8 mouse cellular contexts compared by ENCODE assay signal in genomic region chr8:48842991-48843930, GRCm38 (mm10). TPM values are rescaled to one million over a fixed set of nuclear protein-coding genes. Genes with fewer than 3 reads are reported as not detected.
A peak's percentile ranks its signal among the peaks of the same experiment; 100 is the strongest.
DNase-seq lines count a peak whose midpoint lies in the region; ATAC-seq and TF ChIP-seq lines count a peak whose summit lies in the region.

No protein-coding gene starts in this region.

- peaks cover 20% of the 10 kb centered on the region for H3K4me1 ChIP-seq in megakaryocyte, embryonic 14.5 days
- H3K4me1 ChIP-seq in embryonic fibroblast, embryonic 13.5 days (ENCODE audit: control insufficient read depth, insufficient read depth, low read length): no peaks in the 10 kb centered on the region
- peaks cover 12% of the 10 kb centered on the region for H3K4me1 ChIP-seq in heart, embryonic 16.5 days (ENCODE audit: control insufficient read depth, insufficient read depth, low read length)
- H3K4me1 ChIP-seq in lung, postnatal 0 days (ENCODE audit: insufficient read depth, low read depth, low read length): 0 out of 2 replicates have a peak, but pooled peaks cover 3% of the 10 kb centered on the region

- peak overlapping the region; percentile 95 for H3K4me2 ChIP-seq in heart, embryonic 16.5 days (ENCODE audit: low read depth, low read length)
- H3K4me2 ChIP-seq in lung, postnatal 0 days (replicated peaks; ENCODE audit: low read depth, low read length): peak overlapping the region; percentile 81

- DNase-seq in kidney, postnatal 36 days: peak; percentile 23 to 55
- DNase-seq in lung, postnatal 0 days (ENCODE audit: low spot score): peak; percentile 24
- peak; percentile 20 for DNase-seq in right cerebral cortex, adult 18-20 months
- DNase-seq in spleen, postnatal 14 days (ENCODE audit: low spot score in 2 of 2): no peak

- no peak for ATAC-seq in megakaryocyte, adult 5-6 weeks (ENCODE audit: poor library complexity, severe bottlenecking)
- peak; percentile 68 for ATAC-seq in heart, embryonic 16.5 days (replicated peaks; ENCODE audit: extremely low read depth, insufficient read depth, low FRiP score)
- peak; percentile 65 for ATAC-seq in lung, postnatal 0 days

- H3K9me3 ChIP-seq in megakaryocyte, embryonic 14.5 days: no peaks in the 10 kb centered on the region
- no peaks in the 10 kb centered on the region for H3K9me3 ChIP-seq in heart, embryonic 16.5 days (replicated peaks; ENCODE audit: control insufficient read depth, low read length)
- H3K9me3 ChIP-seq in lung, postnatal 0 days (ENCODE audit: low read length): no peaks in the 10 kb centered on the region

- H3K4me3 ChIP-seq in megakaryocyte, embryonic 14.5 days (replicated peaks): peak overlapping the region; percentile 94
- H3K4me3 ChIP-seq in embryonic fibroblast, embryonic 13.5 days (ENCODE audit: insufficient read depth, low read length): peak overlapping the region; percentile 94
- peak overlapping the region; percentile 84 for H3K4me3 ChIP-seq in heart, embryonic 16.5 days (ENCODE audit: low read length)
- peak overlapping the region; percentile 71 for H3K4me3 ChIP-seq in lung, postnatal 0 days (ENCODE audit: low read depth, low read length)

- under 1% methylated on average over 77 of the region's 93 CpGs for WGBS in heart, embryonic 16.5 days
- WGBS in lung, postnatal 0 days: under 1% methylated on average over 29 of the region's 93 CpGs

- H3K36me3 ChIP-seq in megakaryocyte, embryonic 14.5 days (replicated peaks; ENCODE audit: low read length): no peaks in the 10 kb centered on the region
- H3K36me3 ChIP-seq in heart, embryonic 16.5 days (ENCODE audit: control insufficient read depth, insufficient read depth): no peaks in the 10 kb centered on the region
- H3K36me3 ChIP-seq in lung, postnatal 0 days (ENCODE audit: insufficient read depth, low read length): no peaks in the 10 kb centered on the region

- peaks cover 56% of the 10 kb centered on the region for H3K27me3 ChIP-seq in megakaryocyte, embryonic 14.5 days (replicated peaks)
- peaks cover 55% of the 10 kb centered on the region for H3K27me3 ChIP-seq in heart, embryonic 16.5 days (ENCODE audit: control insufficient read depth, insufficient read depth, low read length)
- peaks cover 33% of the 10 kb centered on the region for H3K27me3 ChIP-seq in lung, postnatal 0 days (replicated peaks; ENCODE audit: insufficient read depth, low read length)

- H3K27ac ChIP-seq in embryonic fibroblast, embryonic 13.5 days (ENCODE audit: insufficient read depth, low read length): no peak overlapping the region; the same call in 1 of the 2 replicates
- no peak overlapping the region for H3K27ac ChIP-seq in heart, embryonic 16.5 days (ENCODE audit: low read length)
- H3K27ac ChIP-seq in lung, postnatal 0 days (ENCODE audit: low read length): no peak overlapping the region

- TF ChIP-seq EP300 in lung, postnatal 0 days (IDR thresholded peaks at IDR 0.05): no peak

- peak overlapping the region; percentile 77 for H3K9ac ChIP-seq in heart, embryonic 16.5 days (ENCODE audit: low read length)
- 0 out of 2 replicates have a peak overlapping the region, but pooled peaks have one; percentile 12 for H3K9ac ChIP-seq in lung, postnatal 0 days (replicated peaks; ENCODE audit: low read depth)

- TF ChIP-seq CTCF in embryonic fibroblast, embryonic 13.5 days (IDR thresholded peaks at IDR 0.05; ENCODE audit: borderline replicate concordance, insufficient read depth, low read length): no peak
- no peak for TF ChIP-seq CTCF in lung, postnatal 0 days (IDR thresholded peaks at IDR 0.05)

- TF ChIP-seq POLR2A in embryonic fibroblast, embryonic 13.5 days (IDR thresholded peaks at IDR 0.05; ENCODE audit: low read depth, low read length): peak; percentile 47; the same call in 1 of the 2 replicates

RNA-seq across cellular contexts. Expression of gene Tenm3, which starts 0.5 kb away (rescaled TPM):
- 0.39 and 0.48 TPM in 2 replicates for polyA plus RNA-seq in megakaryocyte, embryonic 14.5 days (2012; ENCODE audit: insufficient read depth, low replicate concordance)
- not detected in 2 replicates for total RNA-seq in megakaryocyte, adult 5-6 weeks (2015)
- total RNA-seq in megakaryocyte, adult 5-6 weeks (2017): not detected in 2 replicates
- polyA plus RNA-seq in embryonic fibroblast, embryonic 13.5 days (2011; ENCODE audit: insufficient read length, low read depth, missing spikeins): 42.2 and 106 TPM in 2 replicates
- polyA plus RNA-seq in heart, embryonic 16.5 days (2015; fragmentation: Nextera tagmentation; extraction: Ambion mirVana): 4.3 and 4.5 TPM in 2 replicates
- polyA plus RNA-seq in lung, postnatal 0 days (2015; fragmentation: Nextera tagmentation; extraction: Ambion mirVana): 0.78 and 1.0 TPM in 2 replicates

Comparison
In these comparisons a context has a peak if more than half of its experiments do, and no peak if none do; other contexts are left out.
1. DNase-seq: peak in kidney, postnatal 36 days (2 of 2), lung, postnatal 0 days (single experiment) and right cerebral cortex, adult 18-20 months (single experiment); none in spleen, postnatal 14 days (0 of 2).
2. Peak in every context shown above with its lines, with median percentiles within 50 percentile points of each other: H3K4me3 ChIP-seq.